Mouse (Mus musculus) heart, adult 9 months (tissue): ENCODE results near the gene Eif3b.

Experiments
- DNase-seq, 2 experiments: peaks; one replicate each; pipeline ENCODE4 v3.0.0; 2022; ENCODE audit warnings: low spot score in 2 of 2

Gene Eif3b

GRCm38 (mm10) chr5:140418489-140419441, at the start of gene Eif3b:
Gene Eif3b (plus strand): TSS chr5:140419328.
- peak; percentile 87 to 93 for DNase-seq

GRCm38 (mm10) chr5:140369466-140369865, 49.7 kb upstream of the Eif3b start:
- no peak for DNase-seq

- peak; percentile 36 to 47 for DNase-seq
These were observed 48.5 kb upstream of the Eif3b start for GRCm38 (mm10) chr5:140370446-140371254.

GRCm38 (mm10) chr5:140371671-140372070, 47.5 kb upstream of the Eif3b start:
- no peak for DNase-seq

- DNase-seq, result no peak
These were observed 45.4 kb upstream of the Eif3b start for GRCm38 (mm10) chr5:140373711-140374110.

GRCm38 (mm10) chr5:140374226-140374625, 44.9 kb upstream of the Eif3b start:
- DNase-seq, result no peak

- DNase-seq, result no peak
These were observed 43.8 kb upstream of the Eif3b start for GRCm38 (mm10) chr5:140375249-140375829.

- DNase-seq, result no peak
These were observed 40.8 kb upstream of the Eif3b start for GRCm38 (mm10) chr5:140378121-140378853.

GRCm38 (mm10) chr5:140379299-140379698, 39.8 kb upstream of the Eif3b start:
- peak in 1 of 2 experiments; percentile 37 for DNase-seq

- DNase-seq, result peak in 1 of 2 experiments; percentile 17
These were observed 38.0 kb upstream of the Eif3b start for GRCm38 (mm10) chr5:140381156-140381555.

GRCm38 (mm10) chr5:140382688-140383087, 36.4 kb upstream of the Eif3b start:
- DNase-seq, result no peak

GRCm38 (mm10) chr5:140383559-140383958, 35.6 kb upstream of the Eif3b start:
- no peak for DNase-seq

GRCm38 (mm10) chr5:140384462-140384861, 34.7 kb upstream of the Eif3b start:
- DNase-seq, result no peak

GRCm38 (mm10) chr5:140387236-140387635, 31.9 kb upstream of the Eif3b start:
- DNase-seq, result no peak

GRCm38 (mm10) chr5:140387816-140388510, 31.2 kb upstream of the Eif3b start:
- DNase-seq, result no peak

- peak; percentile 97 to 98 for DNase-seq
These were observed 30.2 kb upstream of the Eif3b start, which contains the start of gene Snx8 for GRCm38 (mm10) chr5:140388588-140389576. Gene Snx8 (minus strand): TSS chr5:140389262.

GRCm38 (mm10) chr5:140389647-140390046, 29.5 kb upstream of the Eif3b start:
- DNase-seq, result no peak

GRCm38 (mm10) chr5:140391435-140391834, 27.7 kb upstream of the Eif3b start:
- no peak for DNase-seq

GRCm38 (mm10) chr5:140391981-140392380, 27.1 kb upstream of the Eif3b start:
- DNase-seq, result no peak
